Mouse (Mus musculus) cerebellum, postnatal 14 days (tissue): Measurements from ENCODE around the gene Trem1.
A peak's percentile ranks its signal among the peaks of the same experiment; 100 is the strongest.

Experiments
- DNase-seq, 2 experiments: peaks; one replicate each; pipeline ENCODE4 v3.0.0; 2021; ENCODE audit warnings: mixed read lengths in 2 of 2

Trem1 gene

DNA sequence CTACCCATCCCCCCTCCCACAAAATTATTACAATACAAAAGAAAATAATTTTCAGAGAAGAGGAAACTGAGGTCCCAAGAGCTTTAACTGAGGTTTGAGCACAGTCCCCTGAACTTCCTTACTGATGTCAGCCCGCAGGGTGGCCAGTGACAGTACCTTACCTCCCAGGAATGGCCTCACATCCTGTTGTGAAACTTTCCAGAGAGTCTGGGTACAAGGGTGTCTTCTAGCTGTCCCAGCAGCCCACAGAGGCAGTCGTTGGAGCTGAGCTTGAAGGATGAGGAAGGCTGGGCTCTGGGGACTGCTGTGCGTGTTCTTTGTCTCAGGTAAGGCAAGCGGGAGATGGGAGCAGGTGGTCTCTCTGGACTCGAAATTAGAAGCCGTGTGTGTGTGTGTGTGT lies at the start of gene Trem1:
TSS of gene Trem1 (plus strand) at position 251 of the 400 bp plus-strand sequence.
- DNase-seq = no peak

DNA sequence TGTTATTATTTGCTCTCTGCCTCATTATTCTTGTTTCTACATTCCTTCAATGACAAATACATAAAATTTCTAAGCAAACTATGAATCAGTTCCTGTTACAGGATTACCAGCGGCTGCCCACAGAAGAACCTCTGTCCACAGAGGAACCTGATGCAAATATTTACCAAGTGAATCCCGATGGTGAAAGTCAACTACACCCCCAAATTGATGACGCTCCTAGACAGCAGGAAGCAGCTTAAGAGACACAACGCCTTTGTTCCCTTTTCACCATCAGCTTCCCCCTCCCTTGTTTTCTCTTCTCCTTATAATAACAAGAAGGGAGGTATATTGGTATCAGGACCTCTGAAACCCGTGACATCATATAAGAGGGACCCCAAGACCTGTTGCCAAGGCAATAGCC lies 47.3 kb upstream of the Trem1 start:
- no peak for DNase-seq

DNA sequence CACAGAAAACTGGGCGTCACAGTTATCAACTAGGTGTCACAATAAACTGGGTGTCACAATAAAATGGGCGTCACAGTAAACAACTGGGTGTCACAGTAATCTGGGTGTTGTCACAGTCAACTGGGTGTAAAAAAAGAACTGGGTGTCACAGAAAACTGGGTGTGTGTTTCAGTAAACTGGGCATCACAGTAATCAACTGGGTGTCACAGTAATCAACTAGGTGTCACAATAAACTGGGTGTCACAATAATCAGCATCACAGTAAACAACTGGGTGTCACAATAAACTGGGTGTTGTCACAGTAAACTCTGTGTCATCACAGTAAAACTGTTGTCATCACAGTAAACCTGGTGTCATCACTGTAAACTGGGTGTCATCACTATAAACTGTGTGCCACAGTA lies 40.2 kb upstream of the Trem1 start:
- DNase-seq = no peak

DNA sequence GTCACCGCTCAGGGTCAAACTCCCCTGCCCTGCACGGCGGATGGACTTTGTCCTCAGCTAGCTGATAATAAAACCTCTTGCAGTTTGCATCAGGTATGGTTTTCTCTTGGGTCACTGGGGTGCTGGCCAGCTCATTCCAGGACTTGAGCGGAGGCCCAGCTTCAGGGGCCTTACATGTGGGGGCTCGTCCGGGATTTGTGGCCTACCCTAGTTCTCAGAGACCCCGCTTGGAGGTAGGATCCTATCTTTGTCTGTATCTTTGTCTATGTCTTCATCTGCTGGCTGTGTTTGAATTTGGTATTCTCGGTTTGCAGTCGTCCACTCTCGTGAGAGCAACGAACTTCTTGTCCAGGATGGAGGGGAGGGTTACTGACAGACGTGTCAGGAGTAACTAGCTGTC lies 29.5 kb upstream of the Trem1 start:
- no peak for DNase-seq

DNA sequence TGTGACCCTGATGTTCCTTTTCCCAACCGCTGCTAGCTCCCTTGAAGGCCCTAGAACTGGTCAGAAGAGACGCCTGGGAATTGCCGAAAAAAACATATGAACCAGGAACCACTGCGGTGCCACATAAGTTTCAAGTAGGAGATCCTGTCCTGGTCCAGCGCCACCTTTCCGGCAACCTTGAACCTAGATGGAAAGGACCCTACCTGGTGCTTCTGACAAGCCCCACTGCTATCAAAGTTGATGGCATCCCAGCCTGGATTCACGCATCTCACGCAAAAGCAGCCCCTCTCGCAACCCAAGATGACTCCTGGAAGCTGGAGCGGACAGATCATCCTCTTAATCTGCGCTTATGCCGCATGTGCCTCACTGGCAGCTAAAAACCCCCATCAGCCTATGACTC lies 20.0 kb upstream of the Trem1 start:
- no peak for DNase-seq

DNA sequence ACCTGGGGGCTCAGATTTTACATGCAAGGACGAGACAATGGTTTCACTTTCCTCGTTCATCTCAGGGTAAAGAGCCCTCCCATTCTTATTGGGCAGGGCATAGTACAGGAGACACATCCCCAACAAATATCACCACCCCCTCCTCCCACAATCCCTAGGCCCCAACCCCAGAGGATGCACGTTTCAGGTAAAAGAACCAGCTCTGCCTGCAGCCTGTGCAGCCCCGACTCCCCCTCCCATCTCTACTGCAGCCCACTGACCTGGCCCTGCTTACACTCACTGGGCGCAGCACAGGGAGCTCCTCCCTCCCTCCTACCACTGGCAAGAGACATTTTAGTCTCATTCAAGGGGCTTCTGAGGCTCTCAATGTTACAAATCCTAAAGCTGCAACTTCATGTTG lies 19.1 kb upstream of the Trem1 start:
- DNase-seq = no peak

DNA sequence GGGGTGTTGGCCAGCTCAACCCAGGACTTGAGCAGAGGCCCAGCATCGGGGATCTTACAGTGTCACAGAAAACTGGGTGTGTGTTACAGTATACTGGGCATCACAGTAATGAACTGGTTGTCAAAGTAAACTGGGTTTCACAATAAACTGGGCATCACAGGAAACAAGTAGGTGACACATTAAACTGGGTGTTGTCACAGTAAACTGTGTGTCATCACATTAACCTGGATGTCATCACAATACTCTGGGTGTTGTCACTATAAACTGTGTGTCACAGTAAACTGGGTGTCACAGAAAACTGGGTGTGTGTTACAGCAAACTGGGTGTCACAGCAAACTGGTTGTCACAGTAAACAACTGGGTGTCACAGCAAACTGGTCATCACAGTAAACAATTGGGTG lies 17.1 kb upstream of the Trem1 start:
- no peak for DNase-seq

DNA sequence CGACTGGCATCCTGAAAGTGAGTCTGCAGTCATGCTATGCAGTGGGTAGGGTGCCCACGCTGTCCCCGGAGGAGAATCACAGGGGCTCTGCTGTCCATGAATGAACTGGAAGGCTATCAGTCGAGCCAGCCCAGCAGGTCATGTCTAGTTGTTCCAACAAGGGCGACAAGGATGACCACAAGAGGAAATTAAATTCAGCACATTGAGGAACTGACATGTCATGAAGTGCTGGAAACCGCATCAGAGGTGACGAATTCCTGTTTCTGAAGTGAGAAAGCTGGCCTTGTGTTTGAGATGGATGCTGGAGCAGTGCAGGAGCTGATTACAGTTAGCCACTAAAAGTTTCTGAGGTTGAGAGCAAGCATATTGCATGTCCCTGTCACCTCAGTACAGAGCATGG lies 1.9 kb upstream of the Trem1 start:
- no peak for DNase-seq

DNA sequence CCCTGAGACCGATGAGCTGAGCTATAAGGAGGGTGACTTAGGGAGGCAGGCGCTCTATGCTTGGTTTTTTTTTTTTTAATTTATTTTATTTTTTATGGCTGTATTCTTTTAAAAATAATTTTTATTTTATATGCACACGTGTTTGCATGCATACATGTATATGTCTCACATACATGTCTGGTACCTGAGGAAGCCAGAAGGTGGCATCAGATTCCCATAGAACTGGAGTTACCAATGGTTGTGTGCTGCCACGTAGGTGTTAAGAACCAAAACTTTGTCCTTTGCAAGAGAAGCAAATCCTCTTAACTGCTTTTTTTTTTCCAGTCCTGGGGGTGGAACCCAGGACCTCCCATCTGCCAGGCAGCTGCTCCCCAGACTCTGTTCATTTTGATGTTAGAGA lies 1.2 kb downstream of the Trem1 start:
- no peak for DNase-seq

DNA sequence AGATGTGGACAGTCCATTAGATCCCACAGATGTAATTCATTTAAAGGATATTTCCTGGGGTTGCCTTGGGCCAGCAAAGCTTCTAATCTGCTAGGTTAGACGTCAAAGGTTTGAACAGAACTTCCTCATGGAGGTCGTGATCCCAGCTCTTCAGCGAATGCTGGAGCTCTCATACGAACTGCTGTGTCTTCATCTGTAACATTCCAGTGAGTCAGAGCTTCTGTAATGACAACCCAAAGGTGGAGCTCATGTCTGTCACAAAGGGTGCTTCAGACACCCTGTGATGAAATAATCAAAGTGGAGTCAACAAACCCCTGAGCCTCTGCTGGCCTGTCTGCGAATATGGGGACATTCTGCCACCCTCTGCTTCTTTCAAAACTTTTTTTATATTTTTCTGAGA lies 2.0 kb downstream of the Trem1 start:
- DNase-seq = no peak

DNA sequence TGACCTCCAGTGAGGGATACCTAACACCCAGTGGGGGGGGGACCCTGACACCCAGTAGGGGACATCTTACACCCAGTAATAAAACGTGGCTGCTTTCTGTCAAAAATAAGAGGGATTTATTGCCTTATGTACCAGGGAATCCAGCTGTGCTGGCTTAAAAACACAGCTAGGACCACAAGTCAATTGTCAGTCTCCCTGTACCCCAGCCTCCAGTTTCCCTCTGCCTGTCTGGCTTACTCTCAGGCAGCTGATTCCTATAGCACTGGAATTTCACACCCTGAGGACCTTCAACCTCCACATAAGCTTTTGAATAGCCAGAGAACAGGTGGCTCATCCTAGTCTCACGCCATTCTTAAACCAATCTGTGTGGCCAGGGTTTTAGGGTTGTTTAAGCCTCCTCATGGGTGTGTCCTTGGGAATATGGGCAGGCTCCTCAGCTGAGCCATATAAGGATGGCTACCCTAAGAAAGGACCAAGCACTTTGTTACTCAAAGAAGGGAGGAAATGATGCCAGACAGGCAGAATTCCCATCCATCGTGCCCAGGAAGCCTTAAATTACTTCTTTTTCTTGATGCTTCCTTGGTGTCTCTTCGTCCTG lies 3.3 kb downstream of the Trem1 start:
- DNase-seq = no peak

DNA sequence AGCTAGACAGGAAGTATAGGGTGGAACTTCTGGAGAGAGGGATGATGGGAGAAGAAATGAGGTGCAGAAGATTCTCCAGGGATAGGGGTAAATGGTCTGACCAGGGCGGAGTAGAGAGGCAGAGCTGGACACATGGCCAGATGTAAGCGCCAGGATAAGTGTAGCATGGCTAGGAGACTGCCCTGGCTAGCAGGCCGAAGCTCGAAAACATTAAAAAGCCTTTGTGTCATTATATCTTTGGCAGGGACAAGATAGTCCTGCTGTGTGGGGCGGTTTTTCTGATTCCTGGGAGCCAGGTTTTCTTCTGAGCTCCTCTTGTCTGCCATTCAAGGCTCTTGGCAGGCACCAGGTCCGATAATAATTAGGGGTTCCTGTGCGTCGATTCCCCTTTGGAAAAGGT lies 5.1 kb downstream of the Trem1 start:
- no peak for DNase-seq

DNA sequence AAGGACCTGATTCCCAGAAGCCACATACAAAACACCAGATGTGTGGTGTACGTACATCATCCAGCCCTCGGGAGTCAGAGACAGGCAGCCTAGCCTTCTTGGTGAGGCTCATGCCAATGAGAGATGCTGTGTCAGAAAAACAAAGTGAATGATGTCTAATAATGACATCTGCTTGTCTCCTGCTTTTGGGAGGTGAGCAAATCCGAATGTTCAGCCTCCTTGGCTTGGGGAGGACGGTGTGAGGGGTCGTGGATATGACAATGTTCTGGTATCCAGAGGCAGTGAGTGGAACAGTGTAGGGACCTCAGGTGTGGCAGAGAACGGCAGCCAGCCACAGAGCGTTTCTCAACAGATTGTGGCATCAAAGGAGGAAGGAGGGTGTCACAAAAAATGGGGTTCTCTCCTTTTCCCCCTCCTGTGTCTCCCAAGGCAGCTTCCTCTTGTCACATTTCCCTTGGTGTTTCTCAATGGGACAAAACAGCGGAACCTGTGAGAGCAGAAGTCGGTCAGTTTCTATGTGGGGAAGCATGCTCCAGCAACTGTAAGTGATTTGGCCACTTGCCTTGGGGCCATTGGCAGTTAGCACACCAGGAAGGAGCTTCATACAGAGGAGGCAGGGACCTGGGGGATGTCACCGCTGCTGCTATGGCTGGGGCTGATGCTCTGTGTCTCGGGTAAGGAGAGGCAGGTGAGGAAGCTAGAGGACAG lies 14.8 kb downstream of the Trem1 start, which contains the start of gene Trem3:
TSS of gene Trem3 (plus strand) at position 557 of the 708 bp plus-strand sequence.
- DNase-seq = no peak

DNA sequence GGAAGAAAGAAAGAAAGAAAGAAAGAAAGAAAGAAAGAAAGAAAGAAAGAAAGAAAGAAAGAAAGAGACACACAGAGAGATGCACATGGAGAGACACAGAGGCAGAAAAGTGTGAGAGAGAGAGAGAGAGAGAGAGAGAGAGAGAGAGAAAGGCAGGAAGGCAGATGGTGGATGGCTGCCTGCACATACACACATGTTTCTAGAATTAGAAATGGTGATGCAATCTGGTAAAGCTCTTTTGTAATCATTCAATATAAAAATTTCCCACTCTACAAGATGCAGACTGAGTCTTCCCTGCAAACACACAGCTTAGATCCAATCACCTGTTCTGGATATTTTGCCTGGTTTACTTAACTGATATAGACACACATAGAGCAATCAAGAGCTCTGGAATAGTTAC lies 16.5 kb downstream of the Trem1 start:
- DNase-seq = no peak

DNA sequence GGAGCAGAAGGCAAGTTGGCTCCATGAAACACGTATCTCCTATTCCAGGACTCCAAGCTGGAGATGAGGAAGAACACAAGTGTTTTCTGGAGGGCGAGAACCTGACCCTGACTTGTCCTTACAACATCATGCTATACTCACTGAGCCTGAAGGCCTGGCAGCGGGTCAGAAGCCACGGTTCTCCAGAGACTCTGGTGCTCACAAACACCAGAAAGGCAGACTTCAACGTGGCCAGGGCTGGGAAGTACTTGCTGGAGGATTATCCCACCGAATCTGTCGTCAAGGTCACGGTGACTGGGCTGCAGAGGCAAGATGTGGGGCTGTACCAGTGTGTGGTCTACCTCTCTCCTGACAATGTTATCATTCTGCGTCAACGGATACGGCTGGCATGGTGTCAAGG lies 16.9 kb downstream of the Trem1 start:
- peak in 1 of 2 experiments; percentile 6 for DNase-seq

DNA sequence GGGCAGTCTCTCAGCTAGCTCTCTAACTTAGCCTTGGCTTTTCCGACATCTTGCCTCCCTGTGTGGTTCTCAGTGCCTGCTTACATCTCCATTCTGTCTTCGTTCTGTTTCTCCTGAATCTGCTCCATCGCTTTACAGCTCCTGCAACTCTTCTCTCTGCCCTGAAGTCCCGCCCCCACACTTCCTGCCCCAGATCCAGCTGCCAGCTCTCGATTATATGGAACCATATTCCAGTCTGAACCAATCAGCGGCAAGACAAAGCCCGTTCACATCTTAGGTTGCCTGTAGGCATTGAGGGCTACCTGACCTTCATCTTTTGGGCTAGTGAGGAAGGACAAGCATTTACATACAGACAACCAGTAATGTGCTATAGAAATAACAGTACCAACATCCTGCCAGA lies 18.1 kb downstream of the Trem1 start:
- no peak for DNase-seq

DNA sequence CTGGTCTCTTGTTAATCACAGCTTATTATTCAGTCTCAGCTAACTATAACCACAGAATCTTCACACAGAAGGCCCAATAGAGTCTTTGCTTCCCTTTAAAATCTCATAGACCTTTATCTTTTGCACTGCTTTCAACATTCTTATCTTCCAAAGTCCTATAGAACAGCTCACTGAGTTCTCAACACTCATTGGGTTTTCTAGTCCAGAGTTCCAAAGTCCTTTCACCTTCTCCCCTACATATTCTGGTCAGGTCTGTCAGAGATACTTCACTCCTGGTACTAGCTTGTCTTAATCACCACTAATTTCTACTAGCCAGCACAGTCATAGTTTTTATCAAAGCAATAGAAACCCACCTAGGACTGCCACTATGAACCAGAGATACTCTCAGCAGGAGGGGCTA lies 24.0 kb downstream of the Trem1 start:
- DNase-seq = no peak

DNA sequence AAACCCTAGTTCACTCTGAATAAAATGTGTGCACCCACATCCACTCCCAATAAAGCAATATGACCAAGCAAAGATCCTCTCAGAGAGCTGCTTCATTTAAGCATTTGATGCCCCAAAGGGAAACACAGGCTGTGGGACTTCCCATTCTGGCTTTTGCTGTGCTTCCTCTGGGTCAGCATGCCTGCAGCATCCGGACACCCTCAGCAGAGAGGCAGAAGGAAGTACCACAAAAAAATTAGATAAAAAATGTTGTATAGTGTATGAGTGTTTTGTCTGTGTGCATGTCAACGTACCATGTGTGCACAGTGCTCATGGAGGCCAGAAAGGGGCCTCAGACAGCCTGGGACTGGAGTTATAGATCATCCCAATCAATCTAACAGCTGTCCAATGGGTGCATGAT lies 29.3 kb downstream of the Trem1 start:
- DNase-seq = no peak

DNA sequence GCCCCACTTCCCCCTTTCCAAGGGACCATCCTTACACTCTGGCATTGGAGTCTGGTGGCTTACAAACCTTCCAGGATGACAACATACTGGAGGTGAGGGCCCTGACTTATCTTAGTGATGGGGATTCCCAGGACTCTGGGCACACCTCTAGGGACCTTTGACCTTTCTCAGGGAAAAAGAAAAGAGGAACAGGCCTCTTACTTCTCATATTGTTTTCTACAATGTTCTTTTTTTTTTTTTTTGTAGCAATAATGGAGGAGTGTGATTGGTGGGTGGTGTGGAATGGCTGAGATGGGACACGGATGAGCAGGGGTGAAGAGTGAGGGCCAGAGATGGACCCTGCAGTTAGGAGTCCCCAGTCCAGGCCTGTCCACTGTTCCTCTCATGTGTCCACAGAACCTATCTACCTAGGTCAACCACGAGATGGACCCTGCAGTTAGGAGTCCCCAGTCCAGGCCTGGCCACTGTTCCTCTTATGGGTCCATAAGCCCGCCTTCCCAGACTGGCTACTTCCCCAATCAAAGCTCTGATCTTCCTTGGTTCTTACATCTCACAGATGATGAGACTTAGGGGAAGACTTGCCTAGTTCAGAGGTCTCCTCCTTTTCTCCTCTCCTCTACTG lies 31.3 kb downstream of the Trem1 start, which contains the start of gene Treml4:
TSS of gene Treml4 (plus strand) at position 555 of the 622 bp plus-strand sequence.
- no peak for DNase-seq

DNA sequence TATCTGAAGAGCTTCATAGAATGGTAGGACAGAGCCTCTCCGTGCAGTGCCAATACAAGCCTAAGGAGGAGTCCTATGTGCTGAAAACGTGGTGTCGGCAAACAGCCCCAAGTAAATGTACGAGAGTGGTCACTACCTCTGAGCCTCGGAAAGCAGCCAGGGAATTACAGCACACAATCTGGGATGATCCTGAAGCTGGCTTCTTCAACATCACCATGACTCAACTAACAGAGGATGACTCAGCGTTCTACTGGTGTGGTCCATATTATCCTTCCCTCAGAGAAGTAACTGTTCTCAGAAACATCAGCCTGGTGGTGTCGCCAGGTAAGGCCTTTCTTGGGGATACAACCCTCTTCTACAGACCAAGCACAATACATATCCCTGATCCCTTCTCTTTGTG lies 32.1 kb downstream of the Trem1 start:
- DNase-seq = no peak

DNA sequence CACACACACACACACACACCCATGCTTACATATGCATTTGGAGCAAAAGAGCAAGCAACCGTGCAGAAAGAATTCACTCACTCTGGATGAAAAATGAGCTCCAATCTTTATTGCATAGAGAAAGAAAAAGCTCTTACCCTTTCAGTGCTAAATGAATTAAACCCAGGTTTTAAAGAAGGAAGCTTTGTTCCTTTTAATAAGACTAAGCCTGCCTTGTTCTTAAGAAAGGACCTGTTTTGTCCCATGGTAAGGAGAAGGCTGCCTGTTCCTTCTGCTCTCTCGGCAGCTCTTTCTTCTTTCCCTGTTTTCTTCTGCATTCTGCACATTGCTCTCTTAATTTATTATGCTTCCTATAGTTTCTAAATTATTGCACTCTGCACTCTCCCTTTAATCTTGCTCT lies 33.6 kb downstream of the Trem1 start:
- DNase-seq = no peak

DNA sequence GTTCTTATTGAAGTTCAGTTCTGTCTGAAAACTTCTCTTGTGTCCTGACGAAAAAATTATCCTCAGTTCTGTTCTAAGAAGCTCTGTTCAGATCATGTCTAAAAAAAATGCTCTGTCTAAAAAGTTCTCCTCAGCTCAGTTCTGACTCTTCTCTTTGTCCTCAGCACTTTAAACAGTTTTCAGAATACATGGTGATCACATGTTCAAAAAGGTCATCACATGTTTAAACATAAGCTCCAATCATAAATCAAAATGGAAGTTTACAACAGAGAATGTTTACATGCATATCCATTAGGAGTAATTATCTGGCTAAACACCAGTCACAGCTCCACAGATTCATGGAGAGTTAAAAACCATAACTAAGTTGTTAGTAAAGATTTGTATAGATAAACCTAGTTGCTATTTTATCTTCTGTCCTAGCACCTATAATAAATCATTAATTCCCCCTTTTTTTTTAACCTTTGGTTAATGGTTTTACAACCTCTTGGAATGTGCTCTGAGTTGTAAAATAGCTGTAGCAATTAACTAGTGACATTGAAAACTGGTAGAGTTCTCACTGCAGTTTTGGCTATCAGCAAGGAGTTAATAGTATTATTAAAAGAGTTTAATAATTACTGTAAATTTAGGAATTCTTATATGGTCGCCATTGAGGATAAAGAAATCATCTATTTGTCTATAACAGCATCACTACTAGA lies 34.2 kb downstream of the Trem1 start:
- DNase-seq = no peak

DNA sequence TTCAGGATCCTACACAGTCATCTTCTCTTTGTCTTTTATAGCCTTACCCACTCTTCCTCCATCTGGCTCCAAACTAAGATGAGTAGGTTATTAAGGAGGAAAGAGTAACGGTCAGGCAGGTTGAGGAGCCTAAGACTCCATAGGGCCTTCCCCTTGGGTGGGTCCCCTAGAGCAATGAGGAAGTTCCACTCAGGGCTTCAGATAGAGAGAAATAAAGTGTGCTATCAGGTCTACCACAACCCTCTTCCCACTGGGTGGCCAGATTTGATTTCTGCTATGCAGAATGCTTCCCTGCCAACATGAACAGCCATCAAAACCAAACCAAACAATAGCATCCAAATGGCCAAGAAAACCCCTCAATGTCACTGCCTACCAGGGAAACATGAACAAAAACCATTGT lies 35.0 kb downstream of the Trem1 start:
- no peak for DNase-seq

DNA sequence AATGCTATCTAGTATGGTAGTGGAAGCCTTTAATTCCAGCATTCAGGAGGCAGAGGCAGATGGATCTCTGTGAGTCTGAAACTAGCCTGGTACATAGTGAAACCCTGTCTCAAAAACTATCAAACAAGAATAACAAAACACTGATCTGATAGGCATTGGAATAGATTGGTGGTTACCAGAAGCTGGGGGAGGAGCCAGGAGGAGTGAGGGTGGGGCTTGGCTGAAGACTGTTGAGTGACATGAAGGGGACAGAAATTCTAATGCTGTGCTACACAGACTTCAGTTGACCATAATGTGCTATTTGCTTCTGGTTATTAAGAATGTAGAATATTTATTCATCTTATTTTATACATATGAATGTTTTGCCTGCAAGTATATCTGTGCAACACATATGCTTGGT lies 35.7 kb downstream of the Trem1 start:
- DNase-seq = no peak
